In the genomic region with DNA sequence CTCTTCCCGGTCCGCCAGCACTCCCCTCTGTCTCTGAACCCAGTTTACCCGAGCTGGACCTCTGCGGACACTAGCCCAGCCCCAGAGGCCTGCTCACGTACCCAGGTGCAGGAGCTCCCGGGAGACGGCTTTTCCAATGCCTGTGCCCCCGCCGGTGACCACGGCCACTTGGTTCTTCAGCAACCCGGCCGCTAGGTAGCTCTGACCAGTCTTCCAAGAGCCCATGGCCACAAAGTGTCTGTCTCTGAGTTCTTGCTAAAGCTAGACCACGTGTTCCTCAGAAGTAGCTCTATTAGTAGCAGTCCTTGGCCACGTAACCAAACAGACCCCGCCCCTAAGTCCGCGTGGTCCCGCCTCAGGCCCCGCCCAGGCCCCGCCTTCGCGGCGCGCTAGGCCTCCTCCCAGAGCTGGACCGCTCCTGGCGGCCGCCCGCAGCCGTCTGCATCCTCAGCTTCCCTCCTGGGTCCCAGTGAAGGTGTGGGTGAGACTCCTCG, we compare ENCODE assay signal across 8 mouse cellular contexts. TPM values are rescaled to one million over a fixed set of nuclear protein-coding genes. Genes with fewer than 3 reads are reported as not detected.
A peak's percentile ranks its signal among the peaks of the same experiment; 100 is the strongest.
DNase-seq lines count a peak whose midpoint lies in the region; ATAC-seq lines count a peak whose summit lies in the region.

A gene (minus strand): TSS at position 323 of the 494 bp plus-strand sequence.
A gene (plus strand): TSS at position 378 of the 494 bp plus-strand sequence.

- peak within 1 kb of the TSS; percentile 81 for H3K4me2 ChIP-seq in embryonic facial prominence, embryonic 14.5 days (ENCODE audit: low read depth, low read length)
- H3K4me2 ChIP-seq in kidney, embryonic 14.5 days (replicated peaks; ENCODE audit: low read depth, low read length), result peak within 1 kb of the TSS; percentile 81
- H3K4me2 ChIP-seq in limb, embryonic 15.5 days, result peak within 1 kb of the TSS; percentile 94

- ATAC-seq in embryonic facial prominence, embryonic 14.5 days (ENCODE audit: low read depth), result peak; percentile 99
- peak; percentile 99 for ATAC-seq in kidney, embryonic 14.5 days (ENCODE audit: low FRiP score, low TSS enrichment)
- peak; percentile 99 for ATAC-seq in limb, embryonic 15.5 days (ENCODE audit: insufficient number of reproducible peaks, low FRiP score, low TSS enrichment, low read depth)

- under 1% methylated on average over 25 of the region's 30 CpGs for WGBS in embryonic facial prominence, embryonic 14.5 days
- under 1% methylated on average over 30 of the region's 30 CpGs for WGBS in kidney, embryonic 14.5 days
- WGBS in limb, embryonic 15.5 days, result under 1% methylated on average over 30 of the region's 30 CpGs

- H3K36me3 ChIP-seq in embryonic facial prominence, embryonic 14.5 days (ENCODE audit: control insufficient read depth, insufficient read depth, low read length), result no peaks in the 10 kb centered on the region
- H3K36me3 ChIP-seq in kidney, embryonic 14.5 days (ENCODE audit: control insufficient read depth, insufficient read depth, low read length), result no peaks in the 10 kb centered on the region
- no peaks in the 10 kb centered on the region for H3K36me3 ChIP-seq in limb, embryonic 15.5 days

- no peaks in the 10 kb centered on the region for H3K9me3 ChIP-seq in embryonic facial prominence, embryonic 14.5 days (ENCODE audit: control insufficient read depth, low read length)
- H3K9me3 ChIP-seq in kidney, embryonic 14.5 days (ENCODE audit: control insufficient read depth, low read length), result no peaks in the 10 kb centered on the region
- no peaks in the 10 kb centered on the region for H3K9me3 ChIP-seq in limb, embryonic 15.5 days

- no peaks in the 10 kb centered on the region for H3K27me3 ChIP-seq in embryonic facial prominence, embryonic 14.5 days (replicated peaks; ENCODE audit: control insufficient read depth, insufficient read depth, low read length)
- no peaks in the 10 kb centered on the region; the same call in 1 of the 2 replicates for H3K27me3 ChIP-seq in kidney, embryonic 14.5 days (ENCODE audit: control insufficient read depth, insufficient read depth, low read length)
- H3K27me3 ChIP-seq in limb, embryonic 15.5 days, result no peaks in the 10 kb centered on the region

- H3K4me1 ChIP-seq in embryonic facial prominence, embryonic 14.5 days (ENCODE audit: control insufficient read depth, insufficient read depth, low read length), result no peaks in the 10 kb centered on the region
- H3K4me1 ChIP-seq in kidney, embryonic 14.5 days (ENCODE audit: control insufficient read depth, insufficient read depth, low read length), result peaks cover 6% of the 10 kb centered on the region; the same call in 1 of the 2 replicates
- peaks cover 4% of the 10 kb centered on the region; the same call in 1 of the 2 replicates for H3K4me1 ChIP-seq in limb, embryonic 15.5 days

- H3K27ac ChIP-seq in embryonic facial prominence, embryonic 14.5 days (replicated peaks; ENCODE audit: low read depth, low read length), result peak within 1 kb of the TSS; percentile 71; the same call in 1 of the 2 replicates
- H3K27ac ChIP-seq in kidney, embryonic 14.5 days (ENCODE audit: low read depth, low read length), result 0 out of 2 replicates have a peak within 1 kb of the TSS, but pooled peaks have one; percentile 53
- peak within 1 kb of the TSS; percentile 81 for H3K27ac ChIP-seq in limb, embryonic 15.5 days

- peak within 1 kb of the TSS; percentile 69 for H3K4me3 ChIP-seq in embryonic facial prominence, embryonic 14.5 days (ENCODE audit: low read depth, low read length)
- peak within 1 kb of the TSS; percentile 66 for H3K4me3 ChIP-seq in kidney, embryonic 14.5 days (ENCODE audit: low read length)
- H3K4me3 ChIP-seq in limb, embryonic 15.5 days, result peak within 1 kb of the TSS; percentile 67

- peak; percentile 95 for DNase-seq in 3T3-L1 (ENCODE audit: low read depth, low spot score)
- peak; percentile 82 to 84 for DNase-seq in adrenal gland, postnatal 4 days (ENCODE audit: low spot score in 2 of 2)
- DNase-seq in embryonic facial prominence, embryonic 14.5 days (ENCODE audit: low spot score), result peak; percentile 96
- DNase-seq in heart, adult 9 months (ENCODE audit: low spot score in 2 of 2), result peak; percentile 89 to 94
- DNase-seq in monocyte, adult 2 months (ENCODE audit: low read depth in 1 of 2, low spot score in 2 of 2), result peak; percentile 71 to 88
- DNase-seq in spleen, postnatal 36 days (ENCODE audit: low spot score in 2 of 2), result peak; percentile 89 to 90

- peak within 1 kb of the TSS; percentile 84 for H3K9ac ChIP-seq in embryonic facial prominence, embryonic 14.5 days (ENCODE audit: low read depth, low read length)
- H3K9ac ChIP-seq in kidney, embryonic 14.5 days (ENCODE audit: low read depth, low read length), result peak within 1 kb of the TSS; percentile 71
- peak within 1 kb of the TSS; percentile 70 for H3K9ac ChIP-seq in limb, embryonic 15.5 days

RNA-seq across cellular contexts. Expression of the first gene that starts in this region (rescaled TPM):
- 10 to 100 TPM; 37.0 to 38.7 TPM for total RNA-seq in adrenal gland, postnatal 4 days (2021)
- 30.4 and 31.4 TPM in 2 replicates for polyA plus RNA-seq in embryonic facial prominence, embryonic 14.5 days (2014; fragmentation: Nextera tagmentation; extraction: Ambion mirVana)
- polyA plus RNA-seq in kidney, embryonic 14.5 days (2014; fragmentation: Nextera tagmentation; extraction: Ambion mirVana), result 43.3 and 46.0 TPM in 2 replicates
- 33.3 and 35.7 TPM in 2 replicates for polyA plus RNA-seq in limb, embryonic 15.5 days (2015; fragmentation: Nextera tagmentation; extraction: Ambion mirVana)

RNA-seq across cellular contexts. Expression of the second gene that starts in this region (rescaled TPM):
- 1 to 10 TPM; 2.5 to 6.1 TPM for total RNA-seq in adrenal gland, postnatal 4 days (2021)
- 4.0 and 4.1 TPM in 2 replicates for polyA plus RNA-seq in embryonic facial prominence, embryonic 14.5 days (2014; fragmentation: Nextera tagmentation; extraction: Ambion mirVana)
- polyA plus RNA-seq in kidney, embryonic 14.5 days (2014; fragmentation: Nextera tagmentation; extraction: Ambion mirVana), result 1.8 and 3.3 TPM in 2 replicates
- 3.3 and 3.5 TPM in 2 replicates for polyA plus RNA-seq in limb, embryonic 15.5 days (2015; fragmentation: Nextera tagmentation; extraction: Ambion mirVana)

Comparison
In these comparisons a context has a peak if more than half of its experiments do, and no peak if none do; other contexts are left out.
1. Peak in every context shown above with its lines: DNase-seq, ATAC-seq, H3K4me3 ChIP-seq and H3K27ac ChIP-seq.